Mouse (Mus musculus) liver, adult 10 weeks (tissue): ENCODE measurements around the gene Timm13. TPM values are rescaled to one million over a fixed set of nuclear protein-coding genes. Genes with fewer than 3 reads are reported as not detected.

ENCODE experiments used
- polyA plus RNA-seq: library from polyadenylated mRNA; stranded (reverse); fragments of 350-450 nt; fragmentation: Illumina TruSeq; extraction: RNeasy Lipid Tissue Mini Kit (QIAGEN cat#74804); gene quantifications from one replicate; pipeline ENCODE4 v1.2.3, GENCODE M21; 2014; ENCODE audit warnings: low read depth, low replicate concordance

The Timm13 gene
- polyA plus RNA-seq: 0.45 TPM

DNA sequence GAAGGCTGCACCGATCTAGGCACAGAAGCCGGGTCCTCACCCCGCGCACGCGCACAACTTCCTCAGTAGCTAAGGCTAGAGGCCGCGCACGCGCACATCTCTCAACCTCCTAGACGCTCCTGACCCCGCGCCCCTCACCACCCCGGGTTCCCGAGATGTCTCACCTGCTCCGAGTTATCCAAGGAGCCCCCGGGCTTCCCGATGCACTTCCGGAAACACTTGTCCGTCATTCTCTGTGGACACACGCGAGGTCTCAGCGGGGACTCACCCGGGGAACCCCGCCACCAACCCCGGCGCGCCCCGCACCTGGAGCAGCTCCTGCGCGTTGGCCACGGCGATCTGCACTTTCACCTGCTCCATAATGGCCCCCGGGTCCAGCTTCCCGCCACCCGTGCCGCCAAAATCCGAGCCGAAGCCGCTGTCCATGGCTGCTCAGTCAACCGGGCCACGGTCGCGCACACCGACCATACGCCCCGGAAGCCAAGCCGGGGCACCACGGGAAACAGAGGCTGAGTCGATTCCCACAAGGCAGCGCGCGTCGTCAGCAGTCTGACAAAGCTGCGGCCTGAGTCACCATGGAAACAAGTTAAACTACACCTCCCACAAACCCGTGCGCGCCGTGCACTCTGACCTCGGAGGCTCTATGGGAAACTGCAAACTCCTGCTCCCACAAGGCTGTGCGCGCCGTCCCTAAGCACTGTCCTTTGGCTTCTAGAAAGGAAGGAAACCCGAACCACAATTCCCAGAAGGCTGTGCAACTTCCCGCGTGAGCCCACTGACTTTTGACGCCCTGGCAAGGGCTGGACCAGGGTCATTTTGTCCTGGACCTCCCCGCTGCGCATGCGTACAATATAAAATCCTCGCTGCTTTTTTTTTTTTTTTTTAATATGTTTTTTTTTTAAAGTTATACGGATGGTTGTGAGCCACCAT, at the start of gene Timm13:
Timm13 (minus strand) TSS at position 652 of the 930 bp plus-strand sequence.

DNA sequence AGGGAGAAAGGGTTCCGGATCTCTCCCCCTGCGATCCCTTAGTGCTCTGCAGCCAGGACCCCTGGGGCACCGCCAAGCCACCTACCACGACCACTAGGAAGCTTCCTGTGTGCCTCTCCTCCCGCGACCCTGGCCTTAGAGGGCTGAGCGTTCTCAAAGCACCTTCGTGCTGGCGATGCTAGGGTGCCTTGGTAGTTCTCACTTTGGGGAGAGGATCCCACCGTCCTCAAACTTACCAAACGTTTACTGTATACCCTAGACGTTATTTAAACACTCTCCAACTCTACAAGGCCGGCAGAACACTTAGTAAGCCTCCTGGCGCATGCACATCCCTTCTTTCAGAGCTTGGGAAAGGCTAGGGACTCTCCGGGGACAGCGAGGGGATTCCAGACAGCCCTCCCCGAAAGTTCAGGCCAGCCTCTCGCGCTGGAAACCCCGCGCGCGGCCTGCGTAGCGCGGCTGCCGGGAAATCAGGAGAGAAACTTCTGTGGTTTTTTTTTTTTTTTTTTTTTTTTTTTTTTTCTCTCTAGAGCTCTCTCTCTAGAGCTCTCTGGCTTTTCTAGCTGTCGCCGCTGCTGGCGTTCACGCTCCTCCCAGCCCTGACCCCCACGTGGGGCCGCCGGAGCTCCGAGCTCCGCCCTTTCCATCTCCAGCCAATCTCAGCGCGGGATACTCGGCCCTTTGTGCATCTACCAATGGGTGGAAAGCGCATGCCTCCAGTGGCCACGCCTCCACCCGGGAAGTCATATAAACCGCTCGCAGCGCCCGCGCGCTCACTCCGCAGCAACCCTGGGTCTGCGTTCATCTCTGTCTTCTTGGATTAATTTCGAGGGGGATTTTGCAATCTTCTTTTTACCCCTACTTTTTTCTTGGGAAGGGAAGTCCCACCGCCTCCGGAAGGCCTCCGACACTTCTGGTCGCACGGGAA, 28.8 kb upstream of the Timm13 start, which contains the start of gene Gadd45b:
Gadd45b (plus strand) TSS at position 775 of the 928 bp plus-strand sequence.

DNA sequence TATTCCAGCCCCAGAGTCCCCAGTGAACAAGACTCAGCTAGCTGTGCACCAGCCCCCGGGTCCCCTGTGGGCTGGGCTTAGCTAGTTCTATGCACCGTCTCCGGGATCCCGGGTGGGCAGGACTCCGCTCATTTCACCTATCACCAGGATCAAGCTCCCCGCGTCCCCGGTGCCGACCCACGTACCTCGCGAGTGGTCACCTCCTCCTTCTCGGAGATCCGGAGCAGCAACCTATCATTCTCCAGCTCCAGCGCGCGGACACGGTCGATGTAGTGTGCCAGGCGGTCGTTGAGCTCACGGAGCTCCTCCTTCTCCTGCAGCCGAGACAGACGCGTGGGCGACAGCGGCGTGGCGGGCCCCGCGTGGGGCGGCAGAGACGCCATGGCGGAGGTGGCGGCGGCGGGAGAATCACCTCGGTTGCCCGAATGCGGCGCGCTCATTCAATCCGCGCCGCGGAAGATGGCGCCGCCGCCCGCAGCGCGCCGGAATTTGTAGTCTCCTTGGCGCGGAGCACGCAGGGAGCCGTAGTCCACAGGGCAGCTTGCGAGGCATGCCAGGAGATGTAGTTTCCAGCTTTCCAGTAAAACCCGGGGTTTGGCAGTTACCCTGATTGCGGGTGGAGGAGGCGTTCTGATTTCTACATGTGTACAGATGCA, 17.1 kb upstream of the Timm13 start, which contains the start of gene Lmnb2:
Lmnb2 (minus strand) TSS at position 467 of the 656 bp plus-strand sequence.

DNA sequence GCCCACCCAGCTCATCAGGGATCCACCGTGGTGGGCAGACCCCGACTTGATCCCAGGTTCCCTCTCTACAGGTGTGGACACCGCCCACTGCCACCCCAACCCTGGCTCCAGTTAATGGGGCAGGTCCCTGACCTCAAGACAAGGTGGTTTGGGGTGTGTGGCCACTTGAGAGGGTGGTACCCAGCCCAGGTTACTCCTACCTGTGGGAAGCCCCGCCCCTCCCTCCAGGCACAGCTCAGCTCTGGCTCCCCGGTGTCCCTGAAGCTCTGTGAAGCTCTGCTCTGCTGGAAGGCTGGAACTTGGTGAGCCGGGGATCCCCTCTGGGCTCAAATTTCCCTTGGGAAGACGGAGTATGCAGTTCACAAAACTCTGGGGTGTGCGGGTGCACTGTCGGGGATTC, 29.2 kb downstream of the Timm13 start, which contains the start of gene Tmprss9:
Tmprss9 (plus strand) TSS at position 268 of the 400 bp plus-strand sequence.

DNA sequence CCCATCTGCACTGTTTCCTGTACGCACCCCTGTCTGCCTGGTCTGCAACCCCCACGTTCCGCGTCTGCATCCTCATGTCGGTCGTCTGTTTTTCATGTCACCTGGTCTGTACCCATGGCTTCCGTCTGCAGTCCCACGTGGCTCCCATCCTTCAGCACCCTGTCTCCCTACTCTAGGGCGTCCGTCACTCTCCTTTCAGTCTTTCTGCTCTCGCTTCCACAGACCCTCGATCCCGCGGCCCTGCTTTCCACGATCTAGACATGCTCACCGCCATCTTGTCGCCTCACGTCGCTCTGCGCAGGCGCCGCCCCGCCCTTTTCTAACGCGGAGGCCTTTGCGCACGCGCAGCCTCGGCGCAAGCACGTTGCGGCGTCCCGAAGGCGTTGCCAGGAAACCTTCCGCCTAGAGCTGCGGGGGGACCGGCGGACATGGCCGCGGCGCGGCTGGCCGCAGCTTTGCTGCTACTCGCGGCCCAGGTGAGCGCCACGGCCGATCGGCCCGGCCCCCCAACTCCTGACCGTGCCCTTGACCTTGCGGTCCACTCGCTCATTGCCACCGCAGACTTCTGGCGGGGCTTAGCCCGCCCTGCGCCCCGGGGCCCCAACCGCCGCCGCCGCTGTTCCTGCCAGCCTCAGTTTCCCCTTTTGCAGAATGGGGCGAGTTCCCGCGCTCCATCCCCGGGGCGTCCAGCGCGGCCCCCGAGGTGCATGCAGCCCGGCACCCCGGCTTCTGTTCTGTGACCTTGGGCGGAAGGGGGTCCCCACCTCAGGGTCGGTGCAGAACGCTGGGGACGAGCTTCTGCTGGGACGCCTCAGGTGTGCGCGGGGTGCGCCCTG, 45.6 kb downstream of the Timm13 start, which contains the start of the genes Lsm7 and Sppl2b:
Lsm7 (minus strand) TSS at position 297 of the 836 bp plus-strand sequence.
Sppl2b (plus strand) TSS at position 363 of the 836 bp plus-strand sequence.

Other genes with a start within 250 kb of the Timm13 start
- gene Btbd2, start 243.9 kb downstream of the Timm13 start, polyA plus RNA-seq: 0.53 TPM
- 3.1 TPM for gene Mknk2, start 222.9 kb downstream of the Timm13 start, polyA plus RNA-seq
- gene Mob3a, start 199.0 kb downstream of the Timm13 start, polyA plus RNA-seq: 1.0 TPM
- gene Izumo4, start 198.8 kb downstream of the Timm13 start, polyA plus RNA-seq: 2.7 TPM
- gene Ap3d1, start 158.7 kb downstream of the Timm13 start, polyA plus RNA-seq: 7.5 TPM
- gene Dot1l, start 145.8 kb downstream of the Timm13 start, polyA plus RNA-seq: 1.1 TPM
- gene Sf3a2, start 102.8 kb downstream of the Timm13 start, polyA plus RNA-seq: 1.1 TPM
- 5.0 TPM for gene Plekhj1, start 102.3 kb downstream of the Timm13 start, polyA plus RNA-seq
- gene Amh, start 95.7 kb downstream of the Timm13 start, polyA plus RNA-seq: not detected
- gene Jsrp1, start 87.5 kb downstream of the Timm13 start, polyA plus RNA-seq: not detected
- gene Oaz1, start 74.3 kb downstream of the Timm13 start, polyA plus RNA-seq: 152 TPM
- not detected for gene Lingo3, start 56.9 kb downstream of the Timm13 start, polyA plus RNA-seq
- gene Lsm7, start 45.8 kb downstream of the Timm13 start, polyA plus RNA-seq: 5.6 TPM
- 0.58 TPM for gene Sppl2b, start 45.7 kb downstream of the Timm13 start, polyA plus RNA-seq
- gene Tmprss9, start 29.1 kb downstream of the Timm13 start, polyA plus RNA-seq: not detected
- 0.19 TPM for gene Lmnb2, start 17.3 kb upstream of the Timm13 start, polyA plus RNA-seq
- 2.0 TPM for gene Gadd45b, start 29.1 kb upstream of the Timm13 start, polyA plus RNA-seq
- 0.21 TPM for gene Gng7, start 114.0 kb upstream of the Timm13 start, polyA plus RNA-seq
- gene Diras1, start 124.7 kb upstream of the Timm13 start, polyA plus RNA-seq: not detected
- gene Slc39a3, start 136.5 kb upstream of the Timm13 start, polyA plus RNA-seq: 0.29 TPM
- 2.6 TPM for gene Sgta, start 159.2 kb upstream of the Timm13 start, polyA plus RNA-seq
- gene Thop1, start 169.1 kb upstream of the Timm13 start, polyA plus RNA-seq: 0.37 TPM
- gene Creb3l3, start 197.9 kb upstream of the Timm13 start, polyA plus RNA-seq: 52.3 TPM
- 3.6 TPM for gene Map2k2, start 204.9 kb upstream of the Timm13 start, polyA plus RNA-seq
- gene Zbtb7a, start 234.3 kb upstream of the Timm13 start, polyA plus RNA-seq: 6.0 TPM